ENCODE assay signal across 11 mouse cellular contexts in genomic region chr13:56661914-56662621, GRCm38 (mm10). TPM values are rescaled to one million over a fixed set of nuclear protein-coding genes. Genes with fewer than 3 reads are reported as not detected.
DNase-seq lines count a peak whose midpoint lies in the region; ATAC-seq and TF ChIP-seq lines count a peak whose summit lies in the region.
"Had no signal": no experiment of that assay in that cellular context is flagged by ENCODE, and none has a peak within 500 bp of the region (broad histone marks: within the 10 kb centered on the region; RNA-seq: fewer than 3 reads in every experiment).

No protein-coding gene starts in this region.

- ATAC-seq in kidney, embryonic 16.5 days (ENCODE audit: low FRiP score, low TSS enrichment) = peak; percentile 72; the same call in 1 of the 2 replicates
- ATAC-seq: forebrain, embryonic 13.5 days had no signal

- H3K27me3 ChIP-seq in kidney, embryonic 16.5 days (ENCODE audit: insufficient read depth, low read length) = no peaks in the 10 kb centered on the region
- H3K27me3 ChIP-seq: forebrain, embryonic 13.5 days had no signal

- no peak overlapping the region for H3K9ac ChIP-seq in kidney, embryonic 16.5 days (replicated peaks; ENCODE audit: low read length)
- H3K9ac ChIP-seq: forebrain, embryonic 13.5 days had no signal

- TF ChIP-seq POLR2A in cortical plate, adult 2 months (IDR thresholded peaks at IDR 0.05; ENCODE audit: extremely low read depth, insufficient read depth, low read length) = no peak

- no peak overlapping the region for H3K4me3 ChIP-seq in kidney, embryonic 16.5 days (ENCODE audit: low read length)
- H3K4me3 ChIP-seq in cortical plate, adult 2 months (ENCODE audit: insufficient read depth, low read length) = no peak overlapping the region
- H3K4me3 ChIP-seq: forebrain, embryonic 13.5 days had no signal

- H3K27ac ChIP-seq in kidney, embryonic 16.5 days (ENCODE audit: low read length) = peak overlapping the region; percentile 57
- H3K27ac ChIP-seq in cortical plate, adult 2 months (ENCODE audit: insufficient read depth, low read length) = peak overlapping the region; percentile 63; the same call in 1 of the 2 replicates
- H3K27ac ChIP-seq: forebrain, embryonic 13.5 days; macrophage had no signal

- H3K4me1 ChIP-seq in kidney, embryonic 16.5 days (ENCODE audit: insufficient read depth, low read length) = peaks cover 22% of the 10 kb centered on the region
- no peaks in the 10 kb centered on the region for H3K4me1 ChIP-seq in cortical plate, adult 2 months (ENCODE audit: control insufficient read depth, insufficient read depth, low read length)
- H3K4me1 ChIP-seq: forebrain, embryonic 13.5 days had no signal

- H3K36me3 ChIP-seq in kidney, embryonic 16.5 days (ENCODE audit: insufficient read depth, low read length) = no peaks in the 10 kb centered on the region

- H3K4me2 ChIP-seq in kidney, embryonic 16.5 days (replicated peaks; ENCODE audit: low read depth, low read length) = no peak overlapping the region
- H3K4me2 ChIP-seq: forebrain, embryonic 13.5 days had no signal

- no peak for TF ChIP-seq CTCF in cortical plate, adult 2 months (IDR thresholded peaks at IDR 0.05; ENCODE audit: extremely low read depth, insufficient read depth, low read length)

- no peaks in the 10 kb centered on the region for H3K9me3 ChIP-seq in kidney, embryonic 16.5 days (ENCODE audit: low read length)
- H3K9me3 ChIP-seq: forebrain, embryonic 13.5 days had no signal

- DNase-seq in kidney, adult 18-20 months = no peak
- DNase-seq in adrenal gland, adult 8-10 months = peak; percentile 70
- peak; percentile 40 for DNase-seq in heart, postnatal 4 days
- no peak for DNase-seq in urinary bladder, postnatal 14 days (ENCODE audit: low spot score)
- no peak for DNase-seq in gastrocnemius, postnatal 4 days (ENCODE audit: low spot score in 2 of 2)
- no peak for DNase-seq in B cell, adult 2 months
- DNase-seq: cerebellum, postnatal 14 days had no signal

- WGBS in kidney, embryonic 16.5 days = 46% methylated on average over 7 of the region's 7 CpGs

RNA-seq across cellular contexts. Expression of gene Smad5, which starts 40.7 kb away (rescaled TPM):
- polyA plus RNA-seq in kidney, embryonic 16.5 days (2015; fragmentation: Nextera tagmentation; extraction: Ambion mirVana) = 35.6 and 37.0 TPM in 2 replicates
- 10 to 100 TPM; 49.7 to 68.6 (median 58.2) TPM for total RNA-seq in adrenal gland, adult 8-10 months (2022)
- polyA plus RNA-seq in cortical plate, adult 2 months (2012; rRNA removed) = 12.4 and 13.4 TPM in 2 replicates
- 10 to 100 TPM; 48.8 to 54.3 TPM for total RNA-seq in heart, postnatal 4 days (2021)
- 10 to 100 TPM; 47.6 to 52.3 TPM for total RNA-seq in gastrocnemius, postnatal 4 days (2021)

RNA-seq across cellular contexts. Expression of gene Tgfbi, which starts 52.7 kb away (rescaled TPM):
- 133 and 135 TPM in 2 replicates for polyA plus RNA-seq in kidney, embryonic 16.5 days (2015; fragmentation: Nextera tagmentation; extraction: Ambion mirVana)
- 100 to 1,000 TPM in 2 of 4 experiments, 10 to 100 TPM in 2; 35.2 to 174 (median 104) TPM for total RNA-seq in adrenal gland, adult 8-10 months (2022)
- 3.7 and 3.8 TPM in 2 replicates for polyA plus RNA-seq in cortical plate, adult 2 months (2012; rRNA removed)
- total RNA-seq in heart, postnatal 4 days (2021) = 10 to 100 TPM; 20.0 to 24.1 TPM
- 10 to 100 TPM; 75.9 to 99.2 TPM for total RNA-seq in gastrocnemius, postnatal 4 days (2021)

Comparison
In these comparisons a context has a peak if more than half of its experiments do, and no peak if none do; other contexts are left out.
1. DNase-seq: peak in adrenal gland, adult 8-10 months (single experiment) and heart, postnatal 4 days (single experiment); none in kidney, adult 18-20 months (single experiment), urinary bladder, postnatal 14 days (single experiment), gastrocnemius, postnatal 4 days (0 of 2) and B cell, adult 2 months (0 of 2).